Mouse (Mus musculus) heart, postnatal 14 days (tissue): Measurements from ENCODE around the gene Cdk5. TPM values are rescaled to one million over a fixed set of nuclear protein-coding genes. Genes with fewer than 3 reads are reported as not detected.
"Not testable (repeated sequence)": the region's sequence is repeated elsewhere in the genome, so short reads cannot be mapped to it uniquely, and the experiment has no call there.

Experiments used
- DNase-seq, 2 experiments: peaks; one replicate each; pipeline ENCODE4 v3.0.0; 2021 to 2022
- intact Hi-C: fragments of 180-260 bp; cut with DNase I; formaldehyde crosslinking; loops from one replicate; pipeline ENCODE4 v1.15.1; 2025
- total RNA-seq, 2 experiments: library from RNA; stranded (reverse); gene quantifications; 2 replicates each; pipeline ENCODE4 v1.2.3; 2021

Cdk5 gene
- total RNA-seq, 2 experiments from 2014 or later: 22.5 to 23.4 TPM

GRCm38 (mm10) chr5:24404594-24405360, 18.6 kb downstream of the Cdk5 start:
- intact Hi-C loops: no loop called here
- no peak for DNase-seq

GRCm38 (mm10) chr5:24401969-24402368, 21.4 kb downstream of the Cdk5 start:
- DNase-seq: peak in 1 of 2 experiments; percentile 28
- intact Hi-C loops: no loop called here

- no peak for DNase-seq
- intact Hi-C loops: no loop called here
These were observed 22.3 kb downstream of the Cdk5 start for GRCm38 (mm10) chr5:24400911-24401605.

- no peak for DNase-seq
- intact Hi-C loops: no loop called here
These were observed 23.0 kb downstream of the Cdk5 start for GRCm38 (mm10) chr5:24400362-24400761.

GRCm38 (mm10) chr5:24399686-24400085, 23.6 kb downstream of the Cdk5 start:
- no peak for DNase-seq
- intact Hi-C loops: loop anchor here (2.0 kb wide), 1 partner anchor 23 kb away; the partner anchor contains the start of genes Cdk5 and Slc4a2

GRCm38 (mm10) chr5:24396254-24396653, 27.1 kb downstream of the Cdk5 start:
- DNase-seq, intact Hi-C loops: not testable (repeated sequence)

GRCm38 (mm10) chr5:24394165-24394894, 29.0 kb downstream of the Cdk5 start:
- intact Hi-C loops: loop anchor here (2.0 kb wide), 1 partner anchor 76 kb away; no protein-coding TSS in a partner anchor
- peak; percentile 92 to 95 for DNase-seq

- intact Hi-C loops: loop anchor here (1.0 to 2.0 kb wide), 2 partner anchors 32 to 57 kb away; no protein-coding TSS in a partner anchor
- DNase-seq: peak; percentile 83 to 90
These were observed 29.8 kb downstream of the Cdk5 start, which contains the start of gene Abcb8 for GRCm38 (mm10) chr5:24393392-24393997. TSS of gene Abcb8 (plus strand) at chr5:24393663.

GRCm38 (mm10) chr5:24392724-24393123, 30.6 kb downstream of the Cdk5 start:
- no peak for DNase-seq
- intact Hi-C loops: loop anchor here (1.0 to 2.0 kb wide), 2 partner anchors 31 to 56 kb away; no protein-coding TSS in a partner anchor

GRCm38 (mm10) chr5:24391864-24392263, 31.5 kb downstream of the Cdk5 start, which contains the start of gene Atg9b:
TSS of gene Atg9b (minus strand) at chr5:24392143.
- DNase-seq: no peak
- intact Hi-C loops: loop anchor here (2.0 kb wide), 1 partner anchor 55 kb away; no protein-coding TSS in a partner anchor

GRCm38 (mm10) chr5:24389658-24390020, 33.7 kb downstream of the Cdk5 start:
- intact Hi-C loops: loop anchor here (10.0 kb wide), 1 partner anchor 225 kb away; the partner anchor contains the start of gene Nupl2
- no peak for DNase-seq

GRCm38 (mm10) chr5:24389011-24389657, 34.2 kb downstream of the Cdk5 start:
- intact Hi-C loops: loop anchor here (10.0 kb wide), 1 partner anchor 224 kb away; the partner anchor contains the start of gene Nupl2
- DNase-seq: peak in 1 of 2 experiments; percentile 37

- intact Hi-C loops: loop anchor here (10.0 kb wide), 1 partner anchor 224 kb away; the partner anchor contains the start of gene Nupl2
- DNase-seq: no peak
These were observed 34.9 kb downstream of the Cdk5 start for GRCm38 (mm10) chr5:24388246-24388915.

- intact Hi-C loops: loop anchor here (10.0 kb wide), 1 partner anchor 223 kb away; the partner anchor contains the start of gene Nupl2
- peak; percentile 75 to 76 for DNase-seq
These were observed 35.8 kb downstream of the Cdk5 start for GRCm38 (mm10) chr5:24387264-24388241.

GRCm38 (mm10) chr5:24385887-24386550, 37.3 kb downstream of the Cdk5 start:
- intact Hi-C loops: loop anchor here (1.0 to 10.0 kb wide), 2 partner anchors 23 to 221 kb away; partner anchors contain the start of gene Nupl2
- DNase-seq: no peak

- intact Hi-C loops: loop anchor here (10.0 kb wide), 1 partner anchor 221 kb away; the partner anchor contains the start of gene Nupl2
- DNase-seq: no peak
These were observed 38.0 kb downstream of the Cdk5 start for GRCm38 (mm10) chr5:24385374-24385773.

GRCm38 (mm10) chr5:24384407-24384806, 38.9 kb downstream of the Cdk5 start:
- DNase-seq: peak; percentile 44 to 48
- intact Hi-C loops: loop anchor here (10.0 kb wide), 1 partner anchor 220 kb away; the partner anchor contains the start of gene Nupl2
